In the genomic region with DNA sequence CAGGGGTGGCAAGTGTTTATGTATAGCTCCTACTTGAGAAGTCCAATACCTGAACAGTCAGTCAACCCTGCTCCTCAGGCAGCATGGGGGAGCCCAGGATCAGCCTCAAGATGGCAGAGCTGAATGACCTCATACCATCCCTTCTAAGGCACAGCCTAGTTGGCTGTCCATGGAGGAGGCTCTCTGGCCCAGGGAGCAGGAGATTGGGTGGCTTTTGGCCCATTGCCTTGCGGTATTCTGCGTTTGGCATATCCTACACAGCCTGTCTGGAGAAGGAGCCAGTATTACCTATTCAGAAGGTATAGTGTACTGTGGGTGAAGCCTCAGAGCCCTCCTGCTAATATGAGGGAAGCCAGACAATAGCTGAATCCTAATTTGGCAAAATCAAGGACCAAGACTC, we compare ENCODE assay signal across 19 mouse cellular contexts. TPM values are rescaled to one million over a fixed set of nuclear protein-coding genes. Genes with fewer than 3 reads are reported as not detected.
A peak's percentile ranks its signal among the peaks of the same experiment; 100 is the strongest.
DNase-seq lines count a peak whose midpoint lies in the region; ATAC-seq and TF ChIP-seq lines count a peak whose summit lies in the region.
"Had no signal": no experiment of that assay in that cellular context is flagged by ENCODE, and none has a peak within 500 bp of the region (broad histone marks: within the 10 kb centered on the region; RNA-seq: fewer than 3 reads in every experiment).

No protein-coding gene starts in this region.

- H3K9me3 ChIP-seq in liver, embryonic 11.5 days (ENCODE audit: control insufficient read depth, low read length), result no peaks in the 10 kb centered on the region
- no peaks in the 10 kb centered on the region for H3K9me3 ChIP-seq in liver, embryonic 14.5 days (ENCODE audit: control insufficient read depth, low read length)
- H3K9me3 ChIP-seq in stomach, postnatal 0 days (ENCODE audit: control insufficient read depth, low read length), result no peaks in the 10 kb centered on the region
- H3K9me3 ChIP-seq: embryonic facial prominence, embryonic 12.5 days; forebrain, embryonic 15.5 days; G1E; heart, embryonic 12.5 days; hindbrain, embryonic 15.5 days had no signal

- 91% methylated on average over 2 of the region's 2 CpGs for WGBS in liver, embryonic 11.5 days
- 89% methylated on average over 2 of the region's 2 CpGs for WGBS in liver, embryonic 14.5 days (ENCODE audit: insufficient replicate concordance)
- WGBS in stomach, postnatal 0 days, result 93% methylated on average over 2 of the region's 2 CpGs

- TF ChIP-seq CTCF in liver, embryonic 14.5 days (IDR thresholded peaks at IDR 0.05; ENCODE audit: low read depth), result no peak
- TF ChIP-seq CTCF in stomach, postnatal 0 days (IDR thresholded peaks at IDR 0.05; ENCODE audit: low read depth), result no peak

- peak overlapping the region; percentile 28 for H3K27ac ChIP-seq in liver, embryonic 11.5 days (ENCODE audit: low read depth, low read length)
- H3K27ac ChIP-seq in liver, embryonic 14.5 days, result peak overlapping the region; percentile 98
- no peak overlapping the region for H3K27ac ChIP-seq in stomach, postnatal 0 days (replicated peaks)
- H3K27ac ChIP-seq: embryonic facial prominence, embryonic 12.5 days; forebrain, embryonic 15.5 days; hindbrain, embryonic 15.5 days had no signal

- no peak for TF ChIP-seq EP300 in liver, embryonic 14.5 days (IDR thresholded peaks at IDR 0.05; ENCODE audit: low read depth)
- no peak for TF ChIP-seq EP300 in stomach, postnatal 0 days (optimal IDR thresholded peaks at IDR 0.05)

- no peak overlapping the region for H3K9ac ChIP-seq in liver, embryonic 11.5 days (ENCODE audit: low read depth, low read length)
- H3K9ac ChIP-seq in liver, embryonic 14.5 days (replicated peaks), result peak overlapping the region; percentile 55; the same call in 1 of the 2 replicates
- H3K9ac ChIP-seq in stomach, postnatal 0 days (ENCODE audit: low read length), result no peak overlapping the region
- H3K9ac ChIP-seq: embryonic facial prominence, embryonic 12.5 days; forebrain, embryonic 15.5 days; heart, embryonic 12.5 days; hindbrain, embryonic 15.5 days had no signal

- no peak overlapping the region for H3K4me3 ChIP-seq in liver, embryonic 11.5 days (ENCODE audit: low read depth, low read length)
- H3K4me3 ChIP-seq in liver, embryonic 14.5 days (ENCODE audit: insufficient read depth in 1 of 2, low read depth in 2 of 2, low read length in 2 of 2), result no peak overlapping the region
- no peak overlapping the region for H3K4me3 ChIP-seq in stomach, postnatal 0 days (ENCODE audit: low read depth, low read length)
- H3K4me3 ChIP-seq: embryonic facial prominence, embryonic 12.5 days; forebrain, embryonic 15.5 days; heart, embryonic 12.5 days; hindbrain, embryonic 15.5 days had no signal

- DNase-seq in cerebellum, adult 11-12 months, result peak; percentile 40
- no peak for DNase-seq in cerebellum, adult 18-20 months
- no peak for DNase-seq in liver, embryonic 11.5 days (ENCODE audit: low spot score)
- DNase-seq in liver, result no peak
- no peak for DNase-seq in liver, embryonic 14.5 days (ENCODE audit: low read depth in 3 of 3, low spot score in 3 of 3)
- no peak for DNase-seq in stomach, postnatal 0 days (ENCODE audit: low spot score)
- DNase-seq: adrenal gland, adult 8-10 months; adrenal gland, postnatal 36 days; B cell, adult 2 months; cerebellum, postnatal 10 days; gastrocnemius, postnatal 14 days; heart, postnatal 36 days had no signal

- H3K36me3 ChIP-seq in liver, embryonic 11.5 days (ENCODE audit: control insufficient read depth, insufficient read depth, low read length), result peaks cover 39% of the 10 kb centered on the region
- H3K36me3 ChIP-seq in liver, embryonic 14.5 days (replicated peaks; ENCODE audit: control insufficient read depth, insufficient read depth, low read depth), result peaks cover 34% of the 10 kb centered on the region
- peaks cover 14% of the 10 kb centered on the region for H3K36me3 ChIP-seq in stomach, postnatal 0 days (ENCODE audit: control insufficient read depth, insufficient read depth, low read length)

- H3K27me3 ChIP-seq in liver, embryonic 11.5 days (replicated peaks; ENCODE audit: control insufficient read depth, insufficient read depth, low read length), result no peaks in the 10 kb centered on the region
- no peaks in the 10 kb centered on the region for H3K27me3 ChIP-seq in liver, embryonic 14.5 days (ENCODE audit: control insufficient read depth, insufficient read depth, low read length)
- no peaks in the 10 kb centered on the region for H3K27me3 ChIP-seq in stomach, postnatal 0 days (ENCODE audit: control insufficient read depth, insufficient read depth, low read length)
- H3K27me3 ChIP-seq: embryonic facial prominence, embryonic 12.5 days; forebrain, embryonic 15.5 days; heart, embryonic 12.5 days; hindbrain, embryonic 15.5 days had no signal

- peaks cover 38% of the 10 kb centered on the region for H3K4me1 ChIP-seq in liver, embryonic 11.5 days (replicated peaks; ENCODE audit: control insufficient read depth, insufficient read depth, low read length)
- H3K4me1 ChIP-seq in liver, embryonic 14.5 days (replicated peaks; ENCODE audit: control insufficient read depth in 2 of 2, insufficient read depth in 2 of 2, low read length in 1 of 2), result peaks cover 45 to 52% of the 10 kb centered on the region in 2 experiments
- no peaks in the 10 kb centered on the region for H3K4me1 ChIP-seq in stomach, postnatal 0 days (replicated peaks; ENCODE audit: control insufficient read depth, insufficient read depth)
- H3K4me1 ChIP-seq: embryonic facial prominence, embryonic 12.5 days; forebrain, embryonic 15.5 days; hindbrain, embryonic 15.5 days had no signal

- ATAC-seq in liver, embryonic 11.5 days (replicated peaks; ENCODE audit: low FRiP score), result no peak
- ATAC-seq in liver, embryonic 14.5 days (ENCODE audit: insufficient read depth), result no peak
- peak; percentile 33; the same call in 1 of the 2 replicates for ATAC-seq in stomach, postnatal 0 days (ENCODE audit: low FRiP score, low TSS enrichment)
- ATAC-seq in frontal cortex, adult (ENCODE audit: low TSS enrichment), result no peak
- ATAC-seq: CD4-positive, CD25-positive, alpha-beta regulatory T cell, adult 4 months; forebrain, embryonic 15.5 days had no signal

- no peak overlapping the region for H3K4me2 ChIP-seq in liver, embryonic 11.5 days
- H3K4me2 ChIP-seq in liver, embryonic 14.5 days (ENCODE audit: low read depth), result no peak overlapping the region
- no peak overlapping the region for H3K4me2 ChIP-seq in stomach, postnatal 0 days (replicated peaks; ENCODE audit: low read depth)
- H3K4me2 ChIP-seq: embryonic facial prominence, embryonic 12.5 days; forebrain, embryonic 15.5 days; heart, embryonic 12.5 days; hindbrain, embryonic 15.5 days had no signal

RNA-seq across cellular contexts. Expression of a gene that starts 51.7 kb away (rescaled TPM):
- polyA plus RNA-seq in liver, embryonic 11.5 days (2014; fragmentation: Nextera tagmentation; extraction: Ambion mirVana), result 0.91 and 1.5 TPM in 2 replicates
- polyA plus RNA-seq in liver, embryonic 14.5 days (2012; rRNA removed), result 0.84 and 1.2 TPM in 2 replicates
- 1.0 and 1.6 TPM in 2 replicates for polyA plus RNA-seq in liver, embryonic 14.5 days (2014; fragmentation: Nextera tagmentation; extraction: Ambion mirVana)
- 12.2 and 14.1 TPM in 2 replicates for polyA plus RNA-seq in stomach, postnatal 0 days (2015; fragmentation: Nextera tagmentation; extraction: Ambion mirVana)
